Mouse (Mus musculus) cerebellum, postnatal 4 days (tissue): ENCODE data around the gene Mpl.

ENCODE experiments used
- DNase-seq, 2 experiments: peaks; one replicate each; pipeline ENCODE4 v3.0.0; 2022; ENCODE audit warnings: low spot score in 2 of 2, mixed read lengths in 1 of 2

The Mpl gene

DNA sequence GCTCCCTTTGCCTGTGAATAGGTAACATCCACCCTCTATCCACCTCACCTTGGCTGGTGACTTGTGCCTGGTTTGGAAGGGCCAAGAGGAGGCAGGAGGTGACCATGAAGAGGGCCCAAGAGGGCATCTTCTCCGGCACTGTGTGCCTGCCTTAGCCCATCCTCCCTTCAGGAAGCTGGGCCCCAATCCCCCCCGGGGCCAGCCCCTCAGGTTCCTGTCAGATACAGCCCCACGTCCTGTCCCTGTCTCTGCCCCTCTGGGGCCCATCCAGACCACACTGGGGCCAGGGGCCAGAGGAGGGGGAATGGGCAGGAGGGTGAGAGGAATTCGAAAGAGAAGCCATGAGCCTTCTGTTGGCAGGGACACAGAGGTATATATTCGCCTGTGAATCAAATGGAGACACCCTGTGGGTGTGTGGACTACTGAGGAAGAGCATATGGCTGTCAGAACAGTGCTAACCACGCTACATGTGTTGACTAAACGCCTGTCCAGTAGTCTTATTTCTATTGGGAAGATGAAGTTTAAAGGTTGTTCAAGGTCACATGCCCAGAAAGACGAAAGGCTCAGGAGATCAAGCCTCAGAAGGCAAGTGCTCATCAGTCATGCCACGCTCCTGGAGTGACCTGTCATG is at the start of gene Mpl:
Mpl (minus strand) TSS at position 169 of the 631 bp plus-strand sequence.
- no peak for DNase-seq

DNA sequence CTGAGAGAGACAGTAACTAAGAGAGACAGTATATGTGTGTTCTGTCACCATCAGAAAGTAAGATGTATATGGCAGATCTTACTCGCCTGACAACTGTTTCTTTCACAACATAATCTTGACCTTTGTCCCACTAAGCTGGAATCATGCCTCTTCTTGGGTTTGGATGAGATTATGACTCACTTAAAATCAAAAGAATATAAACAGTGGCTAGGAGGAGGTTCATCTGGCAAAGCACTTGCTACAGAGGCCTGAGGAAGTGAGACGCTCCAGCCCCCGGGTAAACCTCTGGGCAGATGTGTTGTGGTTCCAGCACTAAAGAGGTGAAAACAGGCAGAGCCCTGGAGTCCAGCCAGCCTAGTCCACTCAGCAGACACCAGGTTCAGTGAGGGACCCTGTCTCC is 48.2 kb upstream of the Mpl start:
- no peak for DNase-seq

- no peak for DNase-seq
These were observed 43.5 kb upstream of the Mpl start for GRCm38 (mm10) chr4:118500792-118501191.

DNA sequence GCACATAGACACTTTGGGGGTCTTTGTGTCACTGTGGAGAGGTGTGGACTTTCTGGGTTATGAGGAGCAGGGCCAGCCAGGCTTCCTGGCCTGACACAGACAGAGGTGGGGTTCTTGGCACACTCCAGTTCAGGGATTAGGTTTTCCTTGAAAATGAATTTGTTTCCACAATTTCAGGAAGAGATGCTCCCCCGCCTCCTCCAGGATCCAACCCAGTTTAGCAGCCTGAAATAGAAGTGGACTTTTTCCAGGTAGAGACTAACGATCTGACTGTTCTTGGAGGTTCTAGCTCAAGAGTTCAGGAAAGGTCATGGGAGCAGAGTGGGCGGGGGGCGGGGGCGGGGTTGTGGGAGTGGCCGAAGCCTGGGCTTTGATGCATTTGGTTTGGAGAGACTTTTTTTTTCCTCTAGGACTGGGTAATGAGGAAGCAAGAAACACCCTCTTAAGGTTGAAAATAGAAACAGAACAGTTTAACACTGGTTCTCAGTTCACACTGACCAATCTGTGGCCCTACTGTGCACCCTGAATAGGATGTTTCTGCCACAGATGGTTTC is 42.9 kb upstream of the Mpl start:
- DNase-seq, result no peak

DNA sequence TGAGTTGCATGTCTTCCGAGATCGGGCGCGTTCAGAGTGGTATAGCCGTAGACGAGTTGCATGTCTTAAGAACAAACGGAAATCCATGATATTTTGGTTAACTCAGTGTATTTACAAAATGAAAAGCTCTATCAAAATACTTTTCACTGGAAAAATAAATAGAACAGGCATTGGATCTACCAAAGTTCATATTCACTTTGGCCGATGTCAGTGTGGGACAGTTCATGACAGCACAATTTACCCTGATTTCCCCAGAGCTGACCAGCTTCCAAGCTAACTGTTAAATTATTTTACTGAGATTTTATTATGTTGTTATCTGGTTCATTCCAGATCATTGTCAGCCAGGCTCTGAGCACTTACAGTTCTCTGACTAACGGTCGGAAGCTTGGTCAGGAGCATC is 33.1 kb upstream of the Mpl start:
- DNase-seq, result no peak

DNA sequence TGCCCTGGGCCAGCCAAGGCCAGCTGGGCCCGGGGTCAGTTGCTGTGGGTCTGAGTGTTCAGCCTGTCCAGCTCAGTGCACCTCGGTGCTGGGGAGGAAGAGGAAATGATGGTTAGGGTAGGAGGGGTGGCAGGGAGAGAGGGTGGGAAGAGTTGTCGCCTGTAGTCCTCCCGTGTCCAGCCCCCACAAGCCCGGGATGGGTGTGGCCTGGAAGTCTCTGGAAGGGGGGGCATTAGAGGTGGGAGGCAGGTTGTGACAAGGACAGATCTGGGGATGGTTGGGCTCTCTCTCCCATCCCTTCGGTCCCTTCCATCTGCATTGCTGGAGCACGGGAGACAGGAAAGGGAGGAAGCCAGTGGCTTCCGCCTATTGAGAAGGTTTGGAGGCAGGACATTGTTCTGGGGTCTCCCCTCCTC is 32.4 kb upstream of the Mpl start, which contains the start of gene Tie1:
Tie1 (minus strand) TSS at position 345 of the 416 bp plus-strand sequence.
- no peak for DNase-seq

GRCm38 (mm10) chr4:118476773-118477530 is 19.6 kb upstream of the Mpl start:
- no peak for DNase-seq

GRCm38 (mm10) chr4:118472687-118473086 is 15.4 kb upstream of the Mpl start:
- DNase-seq, result no peak

GRCm38 (mm10) chr4:118471281-118471680 is 14.0 kb upstream of the Mpl start:
- DNase-seq, result no peak

DNA sequence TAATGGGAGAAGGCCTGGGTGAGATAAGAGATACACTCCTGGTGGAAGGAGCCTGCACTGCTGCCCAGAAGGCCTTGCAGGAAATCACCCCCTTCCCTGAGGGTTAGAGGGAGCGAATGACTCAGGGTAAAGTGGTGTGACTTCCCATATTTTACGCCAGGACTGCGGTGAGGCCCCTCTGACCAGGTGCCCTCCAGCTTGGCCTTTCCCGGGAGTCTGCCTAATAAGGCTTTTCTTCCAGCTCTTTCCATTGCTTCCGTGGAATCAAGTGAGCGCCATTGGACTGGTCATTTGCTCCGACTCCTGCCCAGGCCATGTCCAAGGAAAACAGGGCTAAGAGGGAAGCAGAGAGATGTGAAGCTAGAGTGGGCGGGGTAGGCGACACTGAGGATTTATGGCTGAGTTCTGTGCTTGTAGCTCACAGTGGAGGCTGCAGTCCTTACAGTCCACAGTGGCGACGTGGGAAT is 8.4 kb upstream of the Mpl start:
- no peak for DNase-seq

DNA sequence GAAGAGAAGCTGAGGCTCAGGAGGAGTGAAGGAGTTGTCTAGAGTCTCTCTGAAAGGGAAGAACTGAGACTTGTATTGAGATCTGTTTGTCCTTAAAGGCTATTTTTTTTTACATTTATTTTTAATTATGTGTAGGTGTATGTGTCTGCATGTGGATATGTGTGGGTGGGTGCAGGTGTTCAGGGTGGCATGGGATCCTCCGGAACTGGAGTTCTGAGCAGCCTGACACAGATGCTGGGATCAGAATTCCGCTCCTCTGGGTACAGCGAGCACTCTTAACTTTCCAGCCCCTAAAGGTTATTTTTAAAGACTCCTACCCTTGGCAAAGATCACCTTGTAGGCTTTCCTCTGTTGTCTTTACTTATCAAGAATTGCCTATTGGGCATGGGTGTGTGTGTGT is 7.6 kb upstream of the Mpl start:
- no peak for DNase-seq

GRCm38 (mm10) chr4:118446415-118447153 is 10.7 kb downstream of the Mpl start:
- no peak for DNase-seq

GRCm38 (mm10) chr4:118445781-118446414 is 11.4 kb downstream of the Mpl start:
- no peak for DNase-seq

DNA sequence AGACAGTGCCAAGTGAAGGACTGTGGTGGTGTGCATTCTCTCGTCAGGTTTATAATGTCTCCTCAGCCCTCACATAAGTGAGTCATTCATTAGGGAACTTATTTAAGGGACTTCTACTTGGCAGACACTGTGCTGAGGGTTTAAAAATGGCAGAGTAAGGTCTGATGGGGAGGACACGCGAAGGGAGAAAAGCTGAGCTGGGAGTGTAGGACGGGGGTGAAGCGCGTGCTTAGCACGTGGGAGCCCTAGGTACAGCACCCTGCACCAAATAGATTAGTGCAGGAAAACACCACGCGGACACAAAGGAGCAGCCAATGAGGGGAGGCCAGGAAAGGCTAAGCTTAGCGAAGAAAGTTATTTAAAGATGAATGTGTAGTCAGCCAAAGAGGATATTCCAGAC is 12.2 kb downstream of the Mpl start:
- DNase-seq, result no peak

DNA sequence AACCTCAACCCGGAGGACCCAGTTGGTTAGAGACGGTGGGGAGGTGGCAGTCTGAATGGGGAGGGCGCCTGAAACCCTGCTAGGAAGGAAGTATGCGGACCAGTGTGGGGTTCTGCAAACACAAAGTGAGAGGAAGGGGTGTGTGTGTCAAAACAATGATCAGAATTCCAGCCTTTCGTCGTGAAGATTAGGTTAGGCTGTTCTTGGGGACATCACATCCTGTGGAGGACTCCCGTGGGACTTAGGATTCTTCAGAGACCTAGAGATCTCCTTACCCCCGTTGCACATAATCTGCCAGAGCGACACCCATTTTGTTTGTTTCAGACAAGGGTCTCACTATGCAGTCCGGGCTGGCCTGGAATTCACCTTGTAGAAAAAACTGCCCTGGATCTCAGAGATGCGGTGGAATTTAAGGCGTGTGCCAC is 19.5 kb downstream of the Mpl start:
- no peak for DNase-seq

GRCm38 (mm10) chr4:118436820-118437603 is 20.3 kb downstream of the Mpl start, which contains the start of gene Cdc20:
TSS of gene Cdc20 (minus strand) at chr4:118437352.
- DNase-seq, result peak; percentile 72 to 88

- no peak for DNase-seq
These were observed 25.0 kb downstream of the Mpl start for GRCm38 (mm10) chr4:118432332-118432731.

- DNase-seq, result no peak
These were observed 28.0 kb downstream of the Mpl start for GRCm38 (mm10) chr4:118429215-118429895.

DNA sequence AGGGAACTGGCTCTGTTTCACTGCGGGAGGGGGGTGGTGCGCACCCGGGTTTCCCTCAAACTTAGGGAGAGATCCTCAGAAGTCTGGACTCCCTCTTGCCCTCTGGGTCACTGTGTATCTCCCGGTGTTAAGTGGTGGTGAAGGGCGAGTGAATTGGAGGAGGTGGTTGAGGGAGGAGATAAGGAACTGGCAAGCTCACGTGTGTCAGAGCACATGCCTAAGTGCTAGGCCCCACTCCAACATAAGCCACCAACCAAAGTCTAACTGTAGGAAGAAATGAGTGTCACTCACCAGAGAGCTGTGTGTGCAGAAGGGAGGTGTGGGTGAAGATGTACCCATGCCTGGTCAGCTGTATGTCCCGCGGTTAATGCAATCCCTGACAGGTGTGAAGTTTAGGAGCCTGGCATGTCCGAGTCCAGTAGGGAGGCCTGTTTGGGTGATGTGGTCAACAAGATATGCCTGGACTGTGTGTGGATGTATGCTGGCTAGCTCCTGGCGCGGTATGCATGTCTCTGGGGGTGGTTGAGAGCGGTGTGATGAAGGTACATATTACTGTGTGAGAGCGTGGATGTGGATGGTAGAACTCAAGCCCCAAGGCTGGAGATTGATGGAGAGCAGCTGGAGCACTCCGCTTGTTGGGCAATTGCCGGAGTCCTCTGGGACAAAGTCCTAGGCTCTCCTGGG is 28.6 kb downstream of the Mpl start:
- DNase-seq, result no peak
